Mouse (Mus musculus) adrenal gland, adult 8-10 months (tissue): ENCODE data around the gene Mlc1. TPM values are rescaled to one million over a fixed set of nuclear protein-coding genes. Genes with fewer than 3 reads are reported as not detected.

Source experiments
- DNase-seq: peaks from one replicate; pipeline ENCODE4 v3.0.0; 2022
- total RNA-seq, 4 experiments: library from RNA; stranded (reverse); gene quantifications; 2 replicates each; pipeline ENCODE4 v1.2.4; 2022

Mlc1 gene
- total RNA-seq, result under 1 TPM in 2 of 4 experiments, not detected in 2; 0.16 to 0.17 TPM

DNA sequence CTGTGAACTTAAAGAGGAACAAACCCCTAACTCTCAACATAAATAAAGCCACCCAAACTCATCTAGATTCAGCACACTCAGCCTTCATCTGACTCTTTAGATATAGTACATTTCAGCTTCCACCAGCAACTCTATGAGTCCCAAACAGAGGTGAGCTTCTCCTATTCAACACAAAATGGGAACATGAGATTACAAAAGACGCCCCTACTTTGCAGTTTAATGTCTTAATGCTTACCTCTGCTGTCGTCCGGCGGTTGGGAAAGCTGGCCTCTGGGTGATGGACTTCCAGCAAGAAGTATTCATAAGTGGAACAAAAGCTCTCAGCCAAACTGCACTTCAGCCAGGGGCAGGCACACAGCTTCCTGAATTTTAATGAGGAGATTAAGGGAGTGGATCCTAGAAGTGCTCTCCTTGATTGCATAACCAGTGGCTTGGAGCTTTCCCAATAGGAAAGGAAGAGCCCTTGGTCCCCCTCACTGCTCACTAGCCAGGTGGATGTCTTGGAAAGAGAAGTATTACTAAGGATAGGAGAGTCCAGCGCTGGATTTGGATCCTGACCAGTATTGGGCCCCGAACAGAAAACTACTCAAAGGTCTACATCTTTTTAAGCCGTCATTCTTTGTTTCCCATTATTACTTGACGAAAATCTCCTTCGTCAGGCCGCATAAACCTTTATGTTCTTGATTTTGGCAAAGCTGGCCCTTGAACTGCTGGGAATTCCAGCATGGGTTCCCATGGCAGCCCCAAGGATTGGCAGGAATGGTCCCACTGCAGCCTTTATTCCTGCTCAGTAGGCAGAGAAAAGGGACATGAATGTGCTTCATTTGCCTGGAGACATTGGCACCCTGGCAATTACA, at the start of gene Mlc1:
Gene Mlc1 (minus strand): TSS at position 727 of the 857 bp plus-strand sequence.
- no peak for DNase-seq

GRCm38 (mm10) chr15:89020492-89020891, 41.7 kb upstream of the Mlc1 start:
- DNase-seq, result no peak

GRCm38 (mm10) chr15:89020085-89020484, 41.3 kb upstream of the Mlc1 start:
- DNase-seq, result no peak

- no peak for DNase-seq
Measured at GRCm38 (mm10) chr15:89016722-89017121, 37.9 kb upstream of the Mlc1 start.

- no peak for DNase-seq
Measured at GRCm38 (mm10) chr15:89007781-89008180, 29.0 kb upstream of the Mlc1 start.

DNA sequence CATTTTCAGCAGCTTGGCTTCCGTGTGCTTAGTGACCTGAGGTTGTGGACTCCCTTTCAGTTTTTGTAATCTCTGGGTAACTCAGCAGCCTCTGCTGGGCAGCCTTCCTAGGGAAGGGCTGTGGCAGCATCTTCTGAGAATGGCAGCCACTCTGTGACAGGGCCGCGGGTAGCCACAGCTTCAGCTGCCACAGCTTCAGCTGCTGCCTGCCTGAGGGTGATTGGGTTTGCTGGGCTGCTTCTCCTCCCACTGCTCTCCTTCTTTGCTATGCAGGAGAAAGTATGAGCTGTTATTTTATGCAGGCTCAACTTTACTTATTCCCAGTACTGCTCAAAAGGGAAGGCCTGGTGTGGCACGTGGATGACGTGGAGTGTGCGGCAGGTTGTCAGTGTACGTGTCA, 28.2 kb upstream of the Mlc1 start:
- DNase-seq, result no peak

- DNase-seq, result no peak
Measured at GRCm38 (mm10) chr15:89001245-89001644, 22.4 kb upstream of the Mlc1 start.

DNA sequence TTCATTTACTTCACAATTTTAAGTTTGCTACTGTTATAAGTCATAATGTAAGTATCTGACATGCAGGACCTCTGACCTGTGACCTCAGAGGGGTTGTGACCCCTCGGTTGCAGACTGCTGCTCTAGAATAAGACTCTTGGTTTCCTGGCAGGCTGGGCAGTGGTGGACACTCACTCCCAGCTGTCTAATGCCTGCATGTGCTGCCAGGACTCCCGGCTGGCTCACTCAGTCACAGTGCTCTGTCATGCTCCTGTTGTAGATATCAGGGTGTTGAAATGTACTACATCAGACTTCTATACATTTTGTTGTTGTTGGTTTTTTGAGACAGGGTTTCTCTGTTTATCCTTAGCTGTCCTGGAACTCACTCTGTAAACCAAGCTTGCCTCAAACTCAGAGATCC, 21.6 kb upstream of the Mlc1 start:
- DNase-seq, result no peak

GRCm38 (mm10) chr15:88999124-88999523, 20.3 kb upstream of the Mlc1 start:
- DNase-seq, result no peak

- DNase-seq, result no peak
Measured at GRCm38 (mm10) chr15:88998636-88999035, 19.8 kb upstream of the Mlc1 start.

GRCm38 (mm10) chr15:88989236-88989635, 10.4 kb upstream of the Mlc1 start:
- DNase-seq, result no peak

DNA sequence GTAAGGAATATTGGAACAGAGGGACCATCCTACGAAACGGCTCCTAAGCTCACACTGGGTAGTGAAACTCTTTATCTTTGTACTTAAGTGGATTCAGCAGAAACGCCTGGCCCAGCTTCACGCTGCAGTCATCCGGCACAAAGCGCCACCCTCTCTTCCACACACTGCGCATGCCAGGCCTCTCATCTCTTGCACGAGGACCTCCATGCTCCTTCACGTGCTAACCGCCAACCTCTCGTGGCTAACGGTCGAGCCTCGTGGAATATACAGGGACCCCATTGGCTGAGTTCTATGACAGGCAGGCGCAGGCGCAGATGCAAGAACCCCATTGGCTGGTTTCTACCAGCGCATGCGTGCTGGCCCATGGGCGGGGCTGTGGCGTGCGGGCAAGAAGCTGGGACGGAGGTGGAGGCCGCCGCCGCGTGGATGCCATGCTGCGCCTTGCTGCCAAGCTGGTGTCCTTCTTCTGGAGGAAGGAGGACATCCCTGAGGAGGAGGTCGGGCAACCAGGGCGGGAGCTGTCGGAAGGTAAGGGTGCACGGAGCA, 3.8 kb upstream of the Mlc1 start, which contains the start of gene Mov10l1:
Gene Mov10l1 (plus strand): TSS at position 376 of the 546 bp plus-strand sequence.
- no peak for DNase-seq

DNA sequence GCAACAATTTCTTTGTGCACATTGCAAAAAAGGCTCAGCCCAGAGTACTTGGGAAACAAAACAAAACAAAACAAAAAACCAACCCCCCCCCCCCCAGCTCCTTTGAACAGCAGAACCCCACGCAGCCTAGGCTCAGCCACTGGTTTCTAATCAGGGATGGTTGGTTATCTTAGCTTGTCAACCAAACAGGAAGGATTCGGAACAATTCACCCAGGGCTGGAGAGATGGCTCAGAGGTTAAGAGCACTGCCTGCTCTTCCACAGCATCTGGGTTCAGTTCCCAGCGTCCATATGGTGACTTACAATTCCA, 285 bp upstream of the Mlc1 start:
- DNase-seq, result no peak

- DNase-seq, result no peak
Measured at GRCm38 (mm10) chr15:88972300-88972699, 6.5 kb downstream of the Mlc1 start.

DNA sequence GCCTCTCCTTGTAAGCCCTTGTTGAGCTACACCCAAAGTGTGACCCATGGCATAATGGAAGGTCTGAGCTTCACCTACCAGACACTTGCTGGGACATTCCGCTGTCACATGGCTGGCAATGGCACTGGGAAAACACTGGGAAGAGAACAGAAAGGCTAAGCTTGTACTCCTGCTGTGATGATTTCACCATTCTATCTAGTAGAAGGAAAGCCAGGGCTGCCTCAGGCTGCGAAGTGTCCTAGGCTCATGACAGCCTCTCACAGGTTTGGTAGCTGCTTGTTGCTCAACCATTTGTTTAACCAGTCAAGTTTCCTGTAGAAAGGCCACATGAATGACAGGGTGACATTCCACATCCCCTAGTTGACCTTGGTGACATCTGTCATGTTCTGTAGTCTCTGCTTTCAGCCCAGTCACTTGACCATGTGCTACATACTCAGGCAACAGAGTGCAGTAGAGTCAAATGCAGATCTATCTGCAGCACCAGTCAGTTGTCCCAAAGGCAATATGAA, 14.7 kb downstream of the Mlc1 start:
- no peak for DNase-seq

GRCm38 (mm10) chr15:88957522-88957921, 21.3 kb downstream of the Mlc1 start:
- no peak for DNase-seq

- DNase-seq, result no peak
Measured at GRCm38 (mm10) chr15:88955342-88955741, 23.5 kb downstream of the Mlc1 start.

GRCm38 (mm10) chr15:88954368-88955072, 24.3 kb downstream of the Mlc1 start, which contains the start of gene Ttll8:
TSS of gene Ttll8 (minus strand) at chr15:88954418.
- no peak for DNase-seq

DNA sequence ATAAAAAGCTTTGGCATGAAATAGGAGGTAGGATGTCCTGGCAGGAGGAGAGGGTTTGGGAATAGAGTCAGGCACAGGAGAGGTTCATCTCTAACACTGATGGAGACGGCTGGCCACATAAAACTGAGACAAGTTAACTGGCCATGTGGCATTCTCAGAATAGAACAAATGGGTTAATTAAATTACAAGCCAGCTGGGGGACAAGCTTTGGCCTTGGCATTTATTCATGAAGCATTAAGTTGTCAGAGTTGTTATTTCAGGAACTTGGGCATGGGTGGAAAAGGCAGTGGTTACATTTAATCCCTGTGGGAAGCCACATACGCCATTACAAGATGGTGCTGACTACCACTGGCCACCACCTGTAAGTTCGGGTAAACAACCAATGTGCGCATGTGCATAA, 27.6 kb downstream of the Mlc1 start:
- no peak for DNase-seq

DNA sequence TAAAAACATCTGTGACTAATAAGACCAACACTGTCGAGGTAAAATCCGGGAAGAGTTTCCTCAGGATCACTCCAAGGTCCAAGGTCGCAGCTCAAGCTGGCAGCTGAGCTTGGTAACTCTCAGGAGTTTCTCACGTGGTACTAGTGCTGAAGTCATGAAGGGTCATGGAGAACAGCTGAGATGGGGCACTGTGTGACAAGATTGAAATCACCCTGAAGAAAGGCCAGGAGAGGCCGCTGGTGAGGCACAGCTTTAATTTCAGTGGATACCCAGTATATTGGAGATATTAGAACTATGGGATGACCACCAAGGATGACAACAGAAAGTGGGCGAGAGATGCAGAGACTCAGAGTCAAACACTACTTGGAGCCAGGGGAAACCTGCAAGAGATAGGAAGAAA, 32.0 kb downstream of the Mlc1 start:
- DNase-seq, result peak; percentile 61

DNA sequence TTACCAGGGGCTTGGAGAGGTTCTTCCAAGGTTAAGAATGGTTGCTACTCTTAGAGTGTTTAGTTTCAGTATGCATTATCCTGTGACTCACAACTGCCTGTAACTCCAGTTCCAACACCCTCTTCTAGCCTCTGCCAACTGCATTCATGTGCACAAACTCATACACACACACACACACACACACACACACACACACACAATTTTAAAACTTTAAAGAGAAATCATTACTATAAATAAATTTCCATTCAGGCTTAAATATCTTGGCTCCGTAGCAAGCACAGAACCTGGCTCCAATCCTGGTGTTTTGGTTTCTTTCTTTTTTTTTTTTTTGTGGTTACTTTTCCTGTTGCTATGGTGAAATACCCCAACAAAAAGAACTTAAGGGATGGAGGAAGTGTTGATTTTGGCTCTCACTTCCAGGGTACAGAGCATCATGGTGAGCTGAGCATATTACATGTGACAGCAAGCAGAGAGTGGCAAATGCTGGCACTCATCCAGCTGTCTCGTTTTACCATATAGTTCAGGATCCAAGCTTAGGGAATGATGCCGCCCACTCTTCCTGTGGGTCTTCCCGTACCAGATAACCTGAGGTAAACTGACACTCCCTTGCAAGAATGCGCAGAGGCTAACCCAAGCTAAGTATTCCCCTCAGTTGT, 34.8 kb downstream of the Mlc1 start:
- DNase-seq, result no peak

- DNase-seq, result no peak
Measured at GRCm38 (mm10) chr15:88942783-88943182, 36.0 kb downstream of the Mlc1 start.

- no peak for DNase-seq
Measured at GRCm38 (mm10) chr15:88937291-88937650, 41.5 kb downstream of the Mlc1 start.
